Mouse (Mus musculus): ENCODE data around the gene Pglyrp3.

GRCm38 (mm10) chr3:92014283-92014682 lies at the start of gene Pglyrp3:
- TF ChIP-seq POLR2A (IDR thresholded peaks at IDR 0.05; ENCODE audit: borderline replicate concordance, insufficient read depth, low read length): no peak
- TF ChIP-seq CTCF (IDR thresholded peaks at IDR 0.05; ENCODE audit: borderline replicate concordance, insufficient read depth, low read depth, low read length): no peak

Data from cerebellum, adult 2 months (tissue).